ENCODE assay signal across 9 mouse cellular contexts in the genomic region with DNA sequence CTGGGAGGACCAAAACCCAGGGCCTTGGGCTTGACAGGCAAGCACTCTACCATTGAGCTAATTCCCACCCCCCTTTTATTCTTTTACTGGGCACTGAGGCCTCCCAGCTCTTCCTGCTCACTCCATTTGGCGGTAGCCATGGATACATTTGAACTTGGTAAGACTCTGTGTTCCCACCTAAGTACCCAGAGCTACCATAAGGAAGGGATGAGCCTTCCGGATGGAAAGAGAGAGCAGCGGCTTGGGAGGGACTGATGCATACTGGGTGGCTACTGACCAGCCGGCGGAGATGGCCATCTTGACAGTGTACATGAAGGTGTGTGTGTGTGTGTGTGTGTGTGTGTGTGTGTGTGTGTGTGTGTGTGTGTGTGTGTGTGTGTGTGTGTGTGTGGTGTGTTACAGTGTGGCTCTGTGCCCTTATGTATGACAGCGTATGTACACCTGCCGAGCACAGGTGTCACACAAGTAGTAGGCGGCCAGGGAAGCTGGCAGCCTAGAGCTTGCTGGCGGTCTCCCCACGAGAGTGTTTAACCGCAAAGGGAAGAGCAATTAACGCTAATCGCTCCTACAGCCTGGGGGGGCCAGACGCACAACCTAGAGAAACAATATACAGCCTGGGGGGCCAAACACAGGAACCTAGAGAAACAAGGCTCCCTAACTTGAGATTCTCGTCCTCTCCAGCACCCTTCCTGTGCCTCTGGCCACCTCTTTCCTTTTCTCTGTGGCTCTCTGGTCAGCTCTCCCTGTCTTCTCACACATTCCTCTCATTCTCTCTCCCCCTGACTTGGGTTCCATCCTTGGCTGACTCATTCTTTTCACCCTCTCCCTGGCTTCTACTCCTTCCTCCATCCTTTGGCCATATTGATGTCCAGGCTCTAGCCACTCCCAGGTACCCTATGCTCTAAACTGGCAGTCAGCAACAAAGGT. TPM values are rescaled to one million over a fixed set of nuclear protein-coding genes. Genes with fewer than 3 reads are reported as not detected.
DNase-seq lines count a peak whose midpoint lies in the region; ATAC-seq lines count a peak whose summit lies in the region.
"Had no signal": no experiment of that assay in that cellular context is flagged by ENCODE, and none has a peak within 500 bp of the region (broad histone marks: within the 10 kb centered on the region; RNA-seq: fewer than 3 reads in every experiment).

No protein-coding gene starts in this region.

- no peaks in the 10 kb centered on the region for H3K9me3 ChIP-seq in heart, embryonic 10.5 days
- H3K9me3 ChIP-seq in forebrain, embryonic 12.5 days, result no peaks in the 10 kb centered on the region
- H3K9me3 ChIP-seq in liver, embryonic 13.5 days (replicated peaks), result no peaks in the 10 kb centered on the region

- H3K4me1 ChIP-seq in heart, embryonic 10.5 days, result peaks cover 67% of the 10 kb centered on the region
- H3K4me1 ChIP-seq in forebrain, embryonic 12.5 days, result peaks cover 71% of the 10 kb centered on the region
- peaks cover 59% of the 10 kb centered on the region for H3K4me1 ChIP-seq in liver, embryonic 13.5 days (replicated peaks)

- peak overlapping the region; percentile 74 for H3K4me3 ChIP-seq in heart, embryonic 10.5 days
- H3K4me3 ChIP-seq in forebrain, embryonic 12.5 days (replicated peaks), result peak overlapping the region; percentile 84
- H3K4me3 ChIP-seq in liver, embryonic 13.5 days (replicated peaks), result peak overlapping the region; percentile 58; the same call in 1 of the 2 replicates

- H3K4me2 ChIP-seq in forebrain, embryonic 12.5 days, result peak overlapping the region; percentile 73
- H3K4me2 ChIP-seq in liver, embryonic 13.5 days, result peak overlapping the region; percentile 72

- H3K36me3 ChIP-seq in heart, embryonic 10.5 days, result peaks cover 19% of the 10 kb centered on the region
- peaks cover 4% of the 10 kb centered on the region for H3K36me3 ChIP-seq in forebrain, embryonic 12.5 days (replicated peaks)
- H3K36me3 ChIP-seq in liver, embryonic 13.5 days, result peaks cover 16% of the 10 kb centered on the region

- 45% methylated on average over 15 of the region's 15 CpGs for WGBS in heart, embryonic 10.5 days
- 14% methylated on average over 15 of the region's 15 CpGs for WGBS in forebrain, embryonic 12.5 days
- 63% methylated on average over 15 of the region's 15 CpGs for WGBS in liver, embryonic 13.5 days (ENCODE audit: insufficient replicate concordance)

- intact Hi-C loops in heart, postnatal 36 days (cut with DNase I), result no loop called here

- H3K27ac ChIP-seq in heart, embryonic 10.5 days, result peak overlapping the region; percentile 92
- H3K27ac ChIP-seq in forebrain, embryonic 12.5 days, result peak overlapping the region; percentile 99
- H3K27ac ChIP-seq in liver, embryonic 13.5 days, result 0 out of 2 replicates have a peak overlapping the region, but pooled peaks have one; percentile 19

- no peak for DNase-seq in heart, embryonic 10.5 days (ENCODE audit: low spot score)
- DNase-seq in heart, postnatal 36 days, result no peak
- peak; percentile 48 for DNase-seq in NIH3T3 (ENCODE audit: low read depth)
- DNase-seq in liver, embryonic 13.5 days, result no peak
- no peak for DNase-seq in adrenal gland, adult 2 months
- no peak for DNase-seq in ovary, postnatal 14 days (ENCODE audit: low spot score)
- DNase-seq in kidney, adult 8-10 months, result no peak

- ATAC-seq in forebrain, embryonic 12.5 days (ENCODE audit: low FRiP score), result no peak
- no peak for ATAC-seq in liver, embryonic 13.5 days (ENCODE audit: low read depth)

- H3K27me3 ChIP-seq in heart, embryonic 10.5 days (ENCODE audit: insufficient read depth, poor library complexity, severe bottlenecking), result no peaks in the 10 kb centered on the region
- H3K27me3 ChIP-seq in forebrain, embryonic 12.5 days, result no peaks in the 10 kb centered on the region
- peaks cover 17% of the 10 kb centered on the region for H3K27me3 ChIP-seq in liver, embryonic 13.5 days

- peak overlapping the region; percentile 91 for H3K9ac ChIP-seq in forebrain, embryonic 12.5 days
- H3K9ac ChIP-seq in liver, embryonic 13.5 days, result peak overlapping the region; percentile 69; the same call in 1 of the 2 replicates

RNA-seq across cellular contexts. Expression of a gene that starts 1.5 kb away (rescaled TPM):
- 115 and 152 TPM in 2 replicates for polyA plus RNA-seq in heart, embryonic 10.5 days (2016; fragmentation: Nextera tagmentation; extraction: Ambion mirVana)
- total RNA-seq in heart, postnatal 36 days (2021), result 10 to 100 TPM; 59.1 to 65.0 TPM
- 405 and 443 TPM in 2 replicates for polyA plus RNA-seq in forebrain, embryonic 12.5 days (2016; fragmentation: Nextera tagmentation; extraction: Ambion mirVana)
- 20.9 and 22.2 TPM in 2 replicates for polyA plus RNA-seq in liver, embryonic 13.5 days (2015; fragmentation: Nextera tagmentation; extraction: Ambion mirVana)
- 10 to 100 TPM; 68.0 to 71.3 TPM for total RNA-seq in adrenal gland, adult 2 months (2021)
- 22.1 and 24.5 TPM in 2 replicates for polyA plus RNA-seq in adrenal gland, adult 2 months (2012; rRNA removed)

RNA-seq across cellular contexts. Expression of a gene that starts 14.6 kb away (rescaled TPM):
- 225 and 307 TPM in 2 replicates for polyA plus RNA-seq in heart, embryonic 10.5 days (2016; fragmentation: Nextera tagmentation; extraction: Ambion mirVana)
- 1 to 10 TPM; 8.0 to 8.6 TPM for total RNA-seq in heart, postnatal 36 days (2021)
- polyA plus RNA-seq in forebrain, embryonic 12.5 days (2016; fragmentation: Nextera tagmentation; extraction: Ambion mirVana), result 1.6 and 2.3 TPM in 2 replicates
- 0.29 and 0.55 TPM in 2 replicates for polyA plus RNA-seq in liver, embryonic 13.5 days (2015; fragmentation: Nextera tagmentation; extraction: Ambion mirVana)
- under 1 TPM; 0.31 to 0.46 TPM for total RNA-seq in adrenal gland, adult 2 months (2021)
- polyA plus RNA-seq in adrenal gland, adult 2 months (2012; rRNA removed), result 0.13 and 0.24 TPM in 2 replicates
- total RNA-seq: hematopoietic stem cell, adult 5-6 weeks had no signal

RNA-seq across cellular contexts. Expression of a gene that starts 53.1 kb away (rescaled TPM):
- 0.09 and 0.12 TPM in 2 replicates for polyA plus RNA-seq in heart, embryonic 10.5 days (2016; fragmentation: Nextera tagmentation; extraction: Ambion mirVana)
- total RNA-seq in heart, postnatal 36 days (2021), result not detected
- polyA plus RNA-seq in forebrain, embryonic 12.5 days (2016; fragmentation: Nextera tagmentation; extraction: Ambion mirVana), result 0.05 and 0.06 TPM in 2 replicates
- polyA plus RNA-seq in liver, embryonic 13.5 days (2015; fragmentation: Nextera tagmentation; extraction: Ambion mirVana), result 0.03 TPM in 1 of 2 replicates, not detected in the other
- 1 to 10 TPM in 1 of 2 experiments, under 1 TPM in 1; 0.62 to 3.6 TPM for total RNA-seq in adrenal gland, adult 2 months (2021)
- polyA plus RNA-seq in adrenal gland, adult 2 months (2012; rRNA removed), result 0.90 and 0.91 TPM in 2 replicates
- total RNA-seq: hematopoietic stem cell, adult 5-6 weeks had no signal

RNA-seq across cellular contexts. Expression of a gene that starts 56.4 kb away (rescaled TPM):
- 30.1 and 33.2 TPM in 2 replicates for polyA plus RNA-seq in heart, embryonic 10.5 days (2016; fragmentation: Nextera tagmentation; extraction: Ambion mirVana)
- 10 to 100 TPM; 10.9 to 12.4 TPM for total RNA-seq in heart, postnatal 36 days (2021)
- 122 and 127 TPM in 2 replicates for polyA plus RNA-seq in forebrain, embryonic 12.5 days (2016; fragmentation: Nextera tagmentation; extraction: Ambion mirVana)
- polyA plus RNA-seq in liver, embryonic 13.5 days (2015; fragmentation: Nextera tagmentation; extraction: Ambion mirVana), result 15.4 and 16.8 TPM in 2 replicates
- total RNA-seq in adrenal gland, adult 2 months (2021), result 10 to 100 TPM; 32.2 to 38.3 TPM
- polyA plus RNA-seq in adrenal gland, adult 2 months (2012; rRNA removed), result 109 and 126 TPM in 2 replicates

RNA-seq across cellular contexts. Expression of a gene that starts 57.2 kb away (rescaled TPM):
- polyA plus RNA-seq in heart, embryonic 10.5 days (2016; fragmentation: Nextera tagmentation; extraction: Ambion mirVana), result 110 and 125 TPM in 2 replicates
- 100 to 1,000 TPM; 124 to 129 TPM for total RNA-seq in heart, postnatal 36 days (2021)
- polyA plus RNA-seq in forebrain, embryonic 12.5 days (2016; fragmentation: Nextera tagmentation; extraction: Ambion mirVana), result 139 and 143 TPM in 2 replicates
- 58.1 and 65.0 TPM in 2 replicates for polyA plus RNA-seq in liver, embryonic 13.5 days (2015; fragmentation: Nextera tagmentation; extraction: Ambion mirVana)
- 100 to 1,000 TPM; 110 to 120 TPM for total RNA-seq in adrenal gland, adult 2 months (2021)
- polyA plus RNA-seq in adrenal gland, adult 2 months (2012; rRNA removed), result 61.1 and 64.8 TPM in 2 replicates

Comparison
In these comparisons a context has a peak if more than half of its experiments do, and no peak if none do; other contexts are left out.
1. H3K27ac ChIP-seq: peak in every context shown above with its lines; median percentile 99 in forebrain, embryonic 12.5 days; 92 in heart, embryonic 10.5 days; 19 in liver, embryonic 13.5 days.
2. RNA of a gene that starts 14.6 kb away (polyA plus RNA-seq): 225 to 307 TPM in heart, embryonic 10.5 days; 1.6 to 2.3 TPM in forebrain, embryonic 12.5 days, 0.29 to 0.55 TPM in liver, embryonic 13.5 days and 0.13 to 0.24 TPM in adrenal gland, adult 2 months; every median in the first group is over 10 times any median in the second.
3. Peak in every context shown above with its lines, with median percentiles within 50 percentile points of each other: H3K4me3 ChIP-seq.